Mouse (Mus musculus) heart, embryonic 10.5 days (tissue): Measurements from ENCODE around the gene Iqcb1. TPM values are rescaled to one million over a fixed set of nuclear protein-coding genes. Genes with fewer than 3 reads are reported as not detected.

Source experiments
- microRNA-seq: library from miRNA; unstranded; fragments of <30 nt; microRNA quantifications from one replicate; pipeline ENCODE4, GENCODE M21; 2017
- polyA plus RNA-seq: library from polyadenylated mRNA; unstranded; fragments of >200 nt; fragmentation: Nextera tagmentation; extraction: Ambion mirVana; gene quantifications from 2 replicates; pipeline ENCODE4 v1.2.1, GENCODE M21; 2016

The Iqcb1 gene
- polyA plus RNA-seq, 1 experiment from 2014 or later = 47.8 TPM

Small RNA genes within 50 kb of the gene (microRNA-seq; reads per million reads assigned to microRNA genes)
- not detected for gene Gm22617

Other genes starting within 250 kb of the Iqcb1 start
- 0.30 TPM in 2 replicates for gene Cd86, start 162.3 kb upstream of the Iqcb1 start, polyA plus RNA-seq
- 0.11 and 0.44 TPM in 2 replicates for gene Ildr1, start 134.4 kb upstream of the Iqcb1 start, polyA plus RNA-seq
- gene Slc15a2, start 43.4 kb upstream of the Iqcb1 start, polyA plus RNA-seq = 0.80 and 1.5 TPM in 2 replicates
- gene Eaf2, start 46.6 kb downstream of the Iqcb1 start, polyA plus RNA-seq = 0.38 and 1.3 TPM in 2 replicates
- gene Golgb1, start 46.8 kb downstream of the Iqcb1 start, polyA plus RNA-seq = 56.4 and 67.1 TPM in 2 replicates
- gene Hcls1, start 106.6 kb downstream of the Iqcb1 start, polyA plus RNA-seq = 2.2 and 3.8 TPM in 2 replicates
- gene Fbxo40, start 162.1 kb downstream of the Iqcb1 start, polyA plus RNA-seq = 3.7 and 6.9 TPM in 2 replicates
- gene Polq, start 183.4 kb downstream of the Iqcb1 start, polyA plus RNA-seq = 9.8 and 11.1 TPM in 2 replicates